Mouse (Mus musculus) left cerebral cortex, adult 2 months (tissue): ENCODE results near the gene Apon. TPM values are rescaled to one million over a fixed set of nuclear protein-coding genes. Genes with fewer than 3 reads are reported as not detected.
"Not testable (repeated sequence)": the region's sequence is repeated elsewhere in the genome, so short reads cannot be mapped to it uniquely, and the experiment has no call there.

ENCODE experiments used
- DNase-seq, 2 experiments: peaks; one replicate each; pipeline ENCODE4 v3.0.0; 2021 to 2022; ENCODE audit warnings: low spot score in 2 of 2, mixed read lengths in 1 of 2; ENCODE audit errors: extremely low spot score in 1 of 2
- H3K27ac ChIP-seq: fragments of 200-600 bp; 2 replicates; pipeline ENCODE4 v1.8.1; 2022
- H3K4me3 ChIP-seq: fragments of 200-600 bp; 2 replicates; pipeline ENCODE4 v1.8.1; 2022
- CTCF ChIP-seq: fragments of 200-600 bp; IDR thresholded peaks from 2 replicates; pipeline ENCODE4 v1.8.1; 2022; ENCODE audit warnings: antibody characterized with exemption, mild to moderate bottlenecking, moderate library complexity
- intact Hi-C: fragments of 180-260 bp; cut with DNase I; formaldehyde crosslinking; loops from one replicate; pipeline ENCODE4 v1.15.1; 2025
- total RNA-seq, 2 experiments: library from RNA; stranded (reverse); gene quantifications; 2 replicates each; pipeline ENCODE4 v1.2.3; 2021

Apon gene
- total RNA-seq, 2 experiments from 2014 or later = not detected

- H3K4me3 ChIP-seq = no peak overlapping the region
- no peak for TF ChIP-seq CTCF
- intact Hi-C loops = no loop called here
- no peak for DNase-seq
- no peak overlapping the region for H3K27ac ChIP-seq
These were observed 29.1 kb downstream of the Apon start for GRCm38 (mm10) chr10:128282886-128283450.

- H3K27ac ChIP-seq = no peak overlapping the region
- peak; percentile 84 for TF ChIP-seq CTCF
- intact Hi-C loops = loop anchor here (1.0 kb wide), 1 partner anchor 71 kb away; no protein-coding TSS in a partner anchor
- peak; percentile 40 to 59 for DNase-seq
- no peak overlapping the region for H3K4me3 ChIP-seq
These were observed 30.0 kb downstream of the Apon start for GRCm38 (mm10) chr10:128283604-128284579.

GRCm38 (mm10) chr10:128290594-128290993 is 36.7 kb downstream of the Apon start:
- H3K4me3 ChIP-seq, DNase-seq, intact Hi-C loops, H3K27ac ChIP-seq: not testable (repeated sequence)

GRCm38 (mm10) chr10:128296370-128297090 is 42.6 kb downstream of the Apon start:
- Histone ChIP-seq H3K4me3 (no peak overlapping the region), H3K27ac (no peak overlapping the region)
- TF ChIP-seq CTCF = no peak
- intact Hi-C loops = no loop called here
- no peak for DNase-seq

- Histone ChIP-seq H3K4me3 (no peak overlapping the region), H3K27ac (no peak overlapping the region)
- TF ChIP-seq CTCF = no peak
- intact Hi-C loops = no loop called here
- no peak for DNase-seq
These were observed 43.3 kb downstream of the Apon start for GRCm38 (mm10) chr10:128297221-128297620.

GRCm38 (mm10) chr10:128297622-128298021 is 43.7 kb downstream of the Apon start:
- no peak overlapping the region for H3K4me3 ChIP-seq
- intact Hi-C loops = no loop called here
- no peak overlapping the region for H3K27ac ChIP-seq
- no peak for DNase-seq
- TF ChIP-seq CTCF = no peak

GRCm38 (mm10) chr10:128298243-128298642 is 44.3 kb downstream of the Apon start:
- intact Hi-C loops = no loop called here
- no peak for TF ChIP-seq CTCF
- no peak for DNase-seq
- no peak overlapping the region for H3K27ac ChIP-seq
- no peak overlapping the region for H3K4me3 ChIP-seq

- TF ChIP-seq CTCF = no peak
- H3K27ac ChIP-seq = no peak within 1 kb of the TSS
- intact Hi-C loops = no loop called here
These were observed 44.8 kb downstream of the Apon start, which contains the start of gene Il23a for GRCm38 (mm10) chr10:128298702-128299171. Gene Il23a (minus strand): TSS chr10:128298752.

GRCm38 (mm10) chr10:128302357-128302756 is 48.5 kb downstream of the Apon start:
- intact Hi-C loops = no loop called here
- Histone ChIP-seq H3K27ac (peak overlapping the region; percentile 99), H3K4me3 (peak overlapping the region; percentile 82)
- DNase-seq = no peak
- no peak for TF ChIP-seq CTCF

More at GRCm38 (mm10) chr10:128298702-128299171, 44.8 kb downstream of the Apon start, which contains the start of gene Il23a:
- no peak within 1 kb of the TSS for H3K4me3 ChIP-seq
- DNase-seq = no peak

GRCm38 (mm10) chr10:128302785-128303125 is 48.9 kb downstream of the Apon start:
- TF ChIP-seq CTCF = no peak
- H3K4me3 ChIP-seq = peak overlapping the region; percentile 82
- peak overlapping the region; percentile 99 for H3K27ac ChIP-seq
- DNase-seq = no peak
- intact Hi-C loops = loop anchor here (1.0 kb wide), 1 partner anchor 20 kb away; the partner anchor contains the start of gene Cnpy2

GRCm38 (mm10) chr10:128303126-128304021 is 49.5 kb downstream of the Apon start, which contains the start of gene Pan2:
Gene Pan2 (plus strand): TSS chr10:128303335.
- Histone ChIP-seq H3K4me3 (peak within 1 kb of the TSS; percentile 82), H3K27ac (peak within 1 kb of the TSS; percentile 99)
- peak; percentile 100 for DNase-seq
- intact Hi-C loops = loop anchor here (1.0 kb wide), 1 partner anchor 19 kb away; the partner anchor contains the start of gene Cnpy2
- TF ChIP-seq CTCF = no peak

Other genes starting within 250 kb of the Apon start
- gene Hsd17b6, start 246.5 kb upstream of the Apon start, total RNA-seq = not detected
- gene Prim1, start 238.9 kb upstream of the Apon start, total RNA-seq = 1 to 10 TPM; 7.9 to 8.1 TPM
- gene Naca, start 218.5 kb upstream of the Apon start, total RNA-seq = 100 to 1,000 TPM; 310 to 314 TPM
- 100 to 1,000 TPM; 121 to 123 TPM for gene Ptges3, start 195.1 kb upstream of the Apon start, total RNA-seq
- 1,000 to 10,000 TPM; 1,628 to 1,633 TPM for gene Atp5b, start 170.8 kb upstream of the Apon start, total RNA-seq
- 10 to 100 TPM; 42.2 to 45.1 TPM for gene Baz2a, start 162.5 kb upstream of the Apon start, total RNA-seq
- 10 to 100 TPM; 15.6 to 16.4 TPM for gene Rbms2, start 73.8 kb upstream of the Apon start, total RNA-seq
- 10 to 100 TPM; 36.2 to 37.1 TPM for gene Gls2, start 59.6 kb upstream of the Apon start, total RNA-seq
- 10 to 100 TPM in 1 of 2 experiments, 1 to 10 TPM in 1; 9.5 to 10.4 TPM for gene Spryd4, start 42.3 kb upstream of the Apon start, total RNA-seq
- not detected for gene Mip, start 28.3 kb upstream of the Apon start, total RNA-seq
- 1 to 10 TPM; 8.2 to 9.1 TPM for gene Timeless, start 22.0 kb upstream of the Apon start, total RNA-seq
- gene Apof, start 14.6 kb downstream of the Apon start, total RNA-seq = not detected
- gene Stat2, start 16.5 kb downstream of the Apon start, total RNA-seq = 10 to 100 TPM; 29.2 to 31.5 TPM
- gene Il23a, start 44.7 kb downstream of the Apon start, total RNA-seq = not detected
- gene Pan2, start 49.2 kb downstream of the Apon start, total RNA-seq = 10 to 100 TPM; 15.8 TPM
- 10 to 100 TPM; 66.8 to 67.5 TPM for gene Cnpy2, start 68.4 kb downstream of the Apon start, total RNA-seq
- 100 to 1,000 TPM; 216 to 218 TPM for gene Cs, start 83.6 kb downstream of the Apon start, total RNA-seq
- gene Coq10a, start 114.9 kb downstream of the Apon start, total RNA-seq = 10 to 100 TPM; 53.0 to 54.6 TPM
- gene Ankrd52, start 123.0 kb downstream of the Apon start, total RNA-seq = 10 to 100 TPM; 60.8 to 63.9 TPM
- gene Slc39a5, start 147.1 kb downstream of the Apon start, total RNA-seq = not detected
- gene Nabp2, start 157.4 kb downstream of the Apon start, total RNA-seq = 10 to 100 TPM; 87.0 to 91.1 TPM
- 10 to 100 TPM; 74.0 to 76.6 TPM for gene Rnf41, start 157.6 kb downstream of the Apon start, total RNA-seq
- 100 to 1,000 TPM; 253 to 254 TPM for gene Smarcc2, start 205.2 kb downstream of the Apon start, total RNA-seq
- gene Myl6, start 240.0 kb downstream of the Apon start, total RNA-seq = 100 to 1,000 TPM; 555 to 562 TPM
- 10 to 100 TPM; 30.7 to 32.9 TPM for gene Myl6b, start 244.6 kb downstream of the Apon start, total RNA-seq